Mouse (Mus musculus) limb, embryonic 15.5 days (tissue): ENCODE results near the gene Ostc. TPM values are rescaled to one million over a fixed set of nuclear protein-coding genes. Genes with fewer than 3 reads are reported as not detected.

Source experiments
- ATAC-seq: fragments of 200-750 bp; cut with Nextera tagmentation; 2 replicates; pipeline ENCODE4 v1.8.0; 2017; ENCODE audit warnings: low read depth, moderate TSS enrichment; ENCODE audit not compliant: insufficient number of reproducible peaks, low FRiP score, low TSS enrichment
- H3K27ac ChIP-seq: fragments of 300-500 bp; sonication (generic); 2 replicates; pipeline ENCODE4 v1.5.1; 2015; ENCODE audit warnings: moderate library complexity, mild to moderate bottlenecking, inconsistent platforms
- H3K27me3 ChIP-seq: fragments of 300-500 bp; sonication (generic); 2 replicates; pipeline ENCODE4 v1.6.1; 2015; ENCODE audit warnings: inconsistent platforms
- H3K36me3 ChIP-seq: fragments of 300-500 bp; sonication (generic); 2 replicates; pipeline ENCODE4 v1.6.1; 2015; ENCODE audit warnings: inconsistent platforms
- H3K4me1 ChIP-seq: fragments of 300-500 bp; sonication (generic); 2 replicates; pipeline ENCODE4 v1.6.1; 2015; ENCODE audit warnings: inconsistent platforms
- H3K4me2 ChIP-seq: fragments of 300-500 bp; sonication (generic); 2 replicates; pipeline ENCODE4 v1.6.1; 2015; ENCODE audit warnings: mild to moderate bottlenecking, inconsistent platforms
- H3K4me3 ChIP-seq: fragments of 300-500 bp; sonication (generic); 2 replicates; pipeline ENCODE4 v1.5.1; 2015; ENCODE audit warnings: mild to moderate bottlenecking, inconsistent platforms
- H3K9ac ChIP-seq: fragments of 300-500 bp; sonication (generic); 2 replicates; pipeline ENCODE4 v1.6.1; 2015; ENCODE audit warnings: inconsistent platforms
- H3K9me3 ChIP-seq: fragments of 300-500 bp; sonication (generic); 2 replicates; pipeline ENCODE4 v1.6.1; 2016; ENCODE audit warnings: inconsistent platforms
- WGBS: fragments of 180-500 bp; shearing (Covaris S2); methylation state at CpG from one replicate; pipeline ENCODE4 v1.1.7; 2015; 5-methylcytosine and 5-hydroxymethylcytosine counted together
- polyA plus RNA-seq: library from polyadenylated mRNA; unstranded; fragments of >200 nt; fragmentation: Nextera tagmentation; extraction: Ambion mirVana; gene quantifications from 2 replicates; pipeline ENCODE4 v1.2.1, GENCODE M21; 2015

The Ostc gene
- 443 and 460 TPM in 2 replicates for polyA plus RNA-seq

- under 1% methylated on average over 45 of the region's 45 CpGs for WGBS
- Histone ChIP-seq H3K9me3 (no peaks in the 10 kb centered on the region), H3K27me3 (no peaks in the 10 kb centered on the region), H3K36me3 (no peaks in the 10 kb centered on the region), H3K4me2 (peak within 1 kb of the TSS; percentile 53), H3K4me3 (peak within 1 kb of the TSS; percentile 66), H3K9ac (peak within 1 kb of the TSS; percentile 81), H3K4me1 (peaks cover 14% of the 10 kb centered on the region), H3K27ac (peak within 1 kb of the TSS; percentile 88)
- peak; percentile 92 for ATAC-seq
Measured at GRCm38 (mm10) chr3:130708967-130709924, at the start of gene Ostc. Gene Ostc, minus strand, starts transcription at chr3:130709444.

- no peak for ATAC-seq
- Histone ChIP-seq H3K27ac (no peak overlapping the region), H3K4me2 (no peak overlapping the region), H3K4me1 (peaks cover 8% of the 10 kb centered on the region; the same call in 1 of the 2 replicates), H3K4me3 (no peak overlapping the region), H3K27me3 (0 out of 2 replicates have a peak, but pooled peaks cover 4% of the 10 kb centered on the region), H3K36me3 (no peaks in the 10 kb centered on the region), H3K9ac (no peak overlapping the region), H3K9me3 (no peaks in the 10 kb centered on the region)
- whole genome bisulfite sequencing = 54% methylated on average over 15 of the region's 15 CpGs
Measured at GRCm38 (mm10) chr3:130758157-130758841, 49.1 kb upstream of the Ostc start.

GRCm38 (mm10) chr3:130757117-130757852, 48.0 kb upstream of the Ostc start:
- Histone ChIP-seq H3K27ac (no peak overlapping the region), H3K4me3 (no peak overlapping the region), H3K4me1 (peaks cover 8% of the 10 kb centered on the region; the same call in 1 of the 2 replicates), H3K36me3 (no peaks in the 10 kb centered on the region), H3K27me3 (0 out of 2 replicates have a peak, but pooled peaks cover 4% of the 10 kb centered on the region), H3K9me3 (no peaks in the 10 kb centered on the region), H3K4me2 (no peak overlapping the region), H3K9ac (no peak overlapping the region)
- WGBS = 65% methylated on average over 8 of the region's 8 CpGs
- ATAC-seq = no peak; the same call in 1 of the 2 replicates

- Histone ChIP-seq H3K4me1 (no peaks in the 10 kb centered on the region), H3K27ac (no peak overlapping the region), H3K36me3 (no peaks in the 10 kb centered on the region), H3K4me3 (no peak overlapping the region), H3K9ac (no peak overlapping the region), H3K27me3 (no peaks in the 10 kb centered on the region), H3K4me2 (no peak overlapping the region), H3K9me3 (no peaks in the 10 kb centered on the region)
- ATAC-seq = no peak
- 81% methylated on average over 3 of the region's 3 CpGs for WGBS
Measured at GRCm38 (mm10) chr3:130749206-130749605, 40.0 kb upstream of the Ostc start.

GRCm38 (mm10) chr3:130746673-130747619, 37.7 kb upstream of the Ostc start:
- no peak overlapping the region for H3K9ac ChIP-seq
- WGBS = 78% methylated on average over 10 of the region's 10 CpGs
- ATAC-seq = no peak
- no peak overlapping the region for H3K27ac ChIP-seq
- no peaks in the 10 kb centered on the region for H3K4me1 ChIP-seq
- H3K4me2 ChIP-seq = no peak overlapping the region
- H3K4me3 ChIP-seq = no peak overlapping the region
- no peaks in the 10 kb centered on the region for H3K27me3 ChIP-seq
- no peaks in the 10 kb centered on the region for H3K36me3 ChIP-seq
- H3K9me3 ChIP-seq = no peaks in the 10 kb centered on the region

GRCm38 (mm10) chr3:130737652-130738361, 28.6 kb upstream of the Ostc start:
- WGBS = 15% methylated on average over 21 of the region's 21 CpGs
- H3K4me3 ChIP-seq = no peak overlapping the region
- no peak for ATAC-seq
- no peak overlapping the region for H3K4me2 ChIP-seq
- no peaks in the 10 kb centered on the region for H3K9me3 ChIP-seq
- no peak overlapping the region for H3K27ac ChIP-seq
- no peak overlapping the region for H3K9ac ChIP-seq
- peaks cover 7% of the 10 kb centered on the region; the same call in 1 of the 2 replicates for H3K27me3 ChIP-seq
- H3K36me3 ChIP-seq = no peaks in the 10 kb centered on the region
- no peaks in the 10 kb centered on the region for H3K4me1 ChIP-seq

- Histone ChIP-seq H3K9me3 (no peaks in the 10 kb centered on the region), H3K27ac (no peak overlapping the region), H3K4me3 (no peak overlapping the region), H3K9ac (no peak overlapping the region), H3K4me2 (no peak overlapping the region), H3K36me3 (no peaks in the 10 kb centered on the region), H3K27me3 (peaks cover 7% of the 10 kb centered on the region; the same call in 1 of the 2 replicates), H3K4me1 (no peaks in the 10 kb centered on the region)
- 46% methylated on average over 4 of the region's 4 CpGs for WGBS
- no peak for ATAC-seq
Measured at GRCm38 (mm10) chr3:130736758-130737157, 27.5 kb upstream of the Ostc start.

- peak within 1 kb of the TSS; percentile 99 for H3K9ac ChIP-seq
- peak within 1 kb of the TSS; percentile 96 for H3K4me3 ChIP-seq
- ATAC-seq = peak; percentile 98
- no peaks in the 10 kb centered on the region for H3K9me3 ChIP-seq
- no peaks in the 10 kb centered on the region for H3K27me3 ChIP-seq
- peaks cover 14% of the 10 kb centered on the region for H3K4me1 ChIP-seq
- peak within 1 kb of the TSS; percentile 91 for H3K27ac ChIP-seq
- peak within 1 kb of the TSS; percentile 67 for H3K4me2 ChIP-seq
- WGBS = under 1% methylated on average over 45 of the region's 45 CpGs
- H3K36me3 ChIP-seq = peaks cover 37% of the 10 kb centered on the region
Measured at GRCm38 (mm10) chr3:130730189-130730653, 21.0 kb upstream of the Ostc start, which contains the start of gene Rpl34. Gene Rpl34, minus strand, starts transcription at chr3:130730398.

GRCm38 (mm10) chr3:130729472-130730188, 20.4 kb upstream of the Ostc start:
- peak overlapping the region; percentile 91 for H3K27ac ChIP-seq
- H3K9me3 ChIP-seq = no peaks in the 10 kb centered on the region
- WGBS = under 1% methylated on average over 58 of the region's 58 CpGs
- H3K9ac ChIP-seq = peak overlapping the region; percentile 99
- peak overlapping the region; percentile 63 for H3K4me2 ChIP-seq
- H3K36me3 ChIP-seq = peaks cover 37% of the 10 kb centered on the region
- H3K4me3 ChIP-seq = peak overlapping the region; percentile 96
- H3K27me3 ChIP-seq = no peaks in the 10 kb centered on the region
- ATAC-seq = peak; percentile 32
- H3K4me1 ChIP-seq = peaks cover 14% of the 10 kb centered on the region

GRCm38 (mm10) chr3:130727676-130728075, 18.4 kb upstream of the Ostc start:
- Histone ChIP-seq H3K27ac (no peak overlapping the region), H3K4me1 (peaks cover 14% of the 10 kb centered on the region), H3K9ac (no peak overlapping the region), H3K4me2 (no peak overlapping the region), H3K36me3 (peaks cover 42% of the 10 kb centered on the region), H3K4me3 (no peak overlapping the region), H3K27me3 (no peaks in the 10 kb centered on the region), H3K9me3 (no peaks in the 10 kb centered on the region)
- 67% methylated on average over 4 of the region's 4 CpGs for WGBS
- ATAC-seq = no peak
